Mouse (Mus musculus): ENCODE results near the gene Msmp. TPM values are rescaled to one million over a fixed set of nuclear protein-coding genes. Genes with fewer than 3 reads are reported as not detected.
"Not testable (repeated sequence)": the region's sequence is repeated elsewhere in the genome, so short reads cannot be mapped to it uniquely, and the experiment has no call there.

The Msmp gene
- polyA plus RNA-seq (2017; shearing (Covaris generic)) = not detected

- no peak for ATAC-seq
Observed at GRCm38 (mm10) chr4:43584444-43585416, at the start of gene Msmp. Gene Msmp (minus strand): TSS chr4:43584494.

DNA sequence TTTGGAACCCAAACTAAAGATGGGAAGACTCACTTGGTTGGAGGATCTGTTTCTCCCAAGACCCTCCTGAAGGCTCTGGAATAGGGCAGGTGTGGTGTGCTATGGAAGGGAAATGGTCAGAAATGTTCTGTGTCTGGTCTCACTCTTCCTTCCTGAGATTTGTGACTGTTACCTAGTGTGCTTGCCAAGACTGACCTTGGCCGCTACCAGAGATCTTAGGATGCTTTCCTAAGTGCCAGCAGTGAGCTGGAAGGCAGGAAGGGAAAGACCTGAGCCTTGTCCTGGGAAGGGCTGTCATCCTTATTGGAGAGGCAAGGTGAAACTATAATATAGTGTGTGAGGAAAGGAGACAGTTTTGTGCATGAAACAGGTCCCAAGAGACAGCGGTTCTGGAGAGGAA lies 49.4 kb upstream of the Msmp start:
- no peak for ATAC-seq

GRCm38 (mm10) chr4:43633296-43633695 lies 49.0 kb upstream of the Msmp start:
- ATAC-seq = no peak

GRCm38 (mm10) chr4:43631956-43632920 lies 47.9 kb upstream of the Msmp start:
- ATAC-seq = no peak

DNA sequence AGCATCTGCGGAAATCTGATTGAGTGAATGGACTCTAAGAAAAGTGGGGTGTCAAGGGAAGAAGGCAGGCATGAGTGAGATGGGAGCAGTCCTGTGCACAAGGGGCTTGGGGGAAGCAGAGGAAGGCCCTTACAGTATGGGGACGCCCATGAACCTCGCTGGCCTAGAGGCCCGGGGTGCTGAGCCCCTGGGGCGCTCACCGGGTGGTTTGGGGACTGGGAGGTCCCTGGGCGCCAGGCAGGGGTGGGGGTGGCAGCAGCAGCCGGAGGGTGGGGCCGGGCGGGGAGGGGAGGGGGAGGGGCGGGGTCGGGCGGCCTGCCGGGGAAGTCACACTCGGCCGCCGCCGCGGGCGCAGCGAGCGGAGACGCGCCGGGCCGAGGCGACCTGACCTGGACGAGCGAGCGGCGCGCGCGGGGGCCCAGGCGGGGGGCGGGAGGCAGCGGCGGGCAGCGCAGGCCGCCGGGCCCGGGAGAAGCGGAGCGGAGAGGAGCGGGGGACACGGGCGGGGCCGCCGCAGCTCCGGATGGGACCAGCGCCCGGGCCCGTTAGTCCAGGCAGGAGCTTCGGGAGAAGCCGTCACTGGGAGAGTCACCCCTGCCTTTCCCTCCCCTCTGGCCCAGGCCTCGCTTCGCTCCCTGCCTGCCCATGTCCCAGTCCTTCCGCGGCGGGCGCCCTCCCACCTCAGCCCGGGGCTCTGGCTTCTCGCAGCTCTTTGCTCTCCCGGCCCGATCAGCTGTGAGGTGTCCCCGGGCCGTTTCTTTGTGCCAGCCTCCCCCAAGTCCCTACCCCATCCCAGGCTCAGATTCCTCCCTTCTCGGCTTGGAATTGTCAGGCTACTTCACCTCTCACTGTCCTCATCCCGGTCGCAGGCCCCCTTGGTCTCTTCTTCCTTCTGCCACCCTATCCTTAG lies 47.0 kb upstream of the Msmp start, which contains the start of gene Npr2:
Gene Npr2 (plus strand): TSS at position 890 of the 910 bp plus-strand sequence.
- ATAC-seq = no peak

- no peak for ATAC-seq
Observed at GRCm38 (mm10) chr4:43630671-43631045, 46.4 kb upstream of the Msmp start.

DNA sequence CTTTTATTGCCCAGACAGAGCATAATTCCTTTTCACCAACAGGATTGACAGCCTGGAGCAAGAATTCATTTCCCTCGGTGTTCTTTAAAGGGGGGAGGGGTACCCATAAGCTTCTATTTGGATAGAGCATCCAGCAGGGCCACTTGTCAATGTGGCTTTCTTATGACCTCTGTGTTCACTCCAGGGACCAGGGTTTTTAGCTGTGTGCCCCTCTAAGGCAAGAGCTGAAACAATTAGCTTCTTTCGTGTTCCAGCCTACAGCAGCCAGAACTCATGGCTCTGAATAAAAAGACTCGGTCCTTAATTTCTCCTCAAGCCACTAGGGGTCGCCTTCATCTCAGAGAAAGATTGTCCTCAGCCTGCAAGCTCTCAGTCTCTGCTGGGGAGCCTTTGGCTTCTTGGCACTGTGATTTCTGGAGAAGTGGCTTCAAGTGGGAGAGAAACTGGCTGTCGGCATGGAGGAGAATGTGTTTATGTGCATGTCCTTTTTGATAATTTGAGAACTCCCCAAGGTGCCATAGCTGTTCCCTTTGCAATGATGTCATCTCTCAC lies 45.8 kb upstream of the Msmp start:
- ATAC-seq = no peak

DNA sequence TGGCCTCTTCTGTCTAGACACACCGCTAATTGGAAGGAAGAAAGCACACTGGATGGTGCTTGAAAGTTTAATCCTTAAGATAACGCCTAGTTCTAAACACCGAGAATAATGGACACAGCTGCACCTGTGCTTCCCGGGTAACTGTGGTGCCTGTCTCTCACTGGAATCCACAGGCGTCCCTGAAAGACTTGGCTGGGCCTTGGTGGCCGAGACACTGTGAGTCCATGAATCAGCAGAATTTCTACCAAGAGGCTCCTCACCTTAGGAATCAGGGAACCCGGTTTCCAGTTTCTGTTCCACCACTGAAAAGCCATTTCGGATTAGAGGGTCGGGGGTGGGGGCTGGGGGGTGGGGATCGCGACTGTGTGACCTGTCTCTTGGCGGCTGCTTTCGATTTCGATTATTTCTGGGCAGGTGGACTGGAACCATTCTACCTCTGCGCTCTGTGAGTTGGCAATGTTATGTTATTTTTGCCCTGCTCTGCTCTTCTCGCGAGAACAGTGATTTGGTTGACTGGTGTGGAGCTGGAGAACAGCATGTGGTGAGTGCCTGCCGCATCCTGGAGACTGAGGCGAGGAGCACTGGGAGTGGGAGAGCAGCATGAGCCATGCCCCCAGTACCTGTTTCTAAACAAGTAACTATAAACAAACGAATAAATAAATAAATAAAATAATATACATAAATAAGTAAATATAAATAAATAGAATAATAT lies 45.0 kb upstream of the Msmp start:
- ATAC-seq = no peak

- no peak for ATAC-seq
Observed at GRCm38 (mm10) chr4:43620146-43620778, 36.0 kb upstream of the Msmp start.

GRCm38 (mm10) chr4:43613060-43613730 lies 28.9 kb upstream of the Msmp start:
- ATAC-seq = no peak

DNA sequence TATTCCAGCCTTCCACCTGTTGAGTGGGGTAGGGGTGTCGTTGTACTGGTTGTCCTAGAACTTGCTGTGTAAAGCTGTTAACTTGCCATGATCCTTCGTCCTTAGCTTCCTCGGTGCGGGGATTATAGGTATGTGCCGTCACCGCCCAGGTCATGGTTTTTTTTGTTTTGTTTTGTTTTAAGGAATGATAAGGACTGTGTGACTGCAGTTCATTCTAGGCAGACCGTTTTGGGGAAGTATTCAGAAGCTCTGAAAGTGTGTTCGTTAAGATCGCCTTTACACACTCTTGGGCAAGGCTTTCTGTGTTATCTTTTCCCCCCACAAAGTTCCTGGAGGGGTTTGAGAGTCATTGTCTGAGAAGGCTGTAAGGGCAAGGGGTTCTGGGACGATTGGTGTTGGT lies 28.2 kb upstream of the Msmp start:
- no peak for ATAC-seq

GRCm38 (mm10) chr4:43604751-43605685 lies 20.7 kb upstream of the Msmp start:
- ATAC-seq = no peak

- ATAC-seq = no peak
Observed at GRCm38 (mm10) chr4:43604099-43604498, 19.8 kb upstream of the Msmp start.

DNA sequence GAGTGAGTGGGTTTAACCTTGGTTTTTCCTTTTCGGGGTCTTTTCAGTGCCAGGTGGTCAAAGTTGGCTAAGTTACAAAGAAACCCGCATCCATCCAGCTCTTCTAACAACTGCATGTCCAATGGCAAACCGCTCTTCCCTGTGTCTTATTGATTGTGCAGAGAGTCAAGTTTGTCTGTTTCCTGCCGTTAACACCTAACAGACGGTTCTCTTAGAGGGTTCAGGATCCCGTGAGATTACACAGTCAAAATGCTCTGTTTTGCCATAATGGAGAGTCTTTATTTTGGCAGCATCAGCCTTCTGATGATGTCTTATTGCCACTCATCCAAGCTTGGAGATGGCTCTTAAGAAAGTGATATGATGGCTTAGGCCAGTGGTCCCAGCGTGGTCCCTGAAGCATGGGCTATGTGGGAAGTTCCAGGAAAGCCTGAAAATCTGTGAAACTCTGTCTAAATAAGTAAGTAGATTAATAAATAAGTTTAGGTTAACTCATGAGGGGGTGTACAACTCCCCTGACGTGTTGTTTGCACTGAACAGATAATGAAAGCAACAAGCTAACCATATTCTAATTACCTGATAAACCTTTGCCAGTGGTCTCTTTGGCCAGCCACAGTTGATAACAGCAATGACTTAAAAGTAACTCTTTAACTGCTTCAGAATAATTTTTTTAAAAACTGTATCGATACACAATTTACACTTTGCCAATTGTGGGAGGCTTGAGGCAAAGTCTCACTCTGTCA lies 16.1 kb upstream of the Msmp start:
- no peak for ATAC-seq

DNA sequence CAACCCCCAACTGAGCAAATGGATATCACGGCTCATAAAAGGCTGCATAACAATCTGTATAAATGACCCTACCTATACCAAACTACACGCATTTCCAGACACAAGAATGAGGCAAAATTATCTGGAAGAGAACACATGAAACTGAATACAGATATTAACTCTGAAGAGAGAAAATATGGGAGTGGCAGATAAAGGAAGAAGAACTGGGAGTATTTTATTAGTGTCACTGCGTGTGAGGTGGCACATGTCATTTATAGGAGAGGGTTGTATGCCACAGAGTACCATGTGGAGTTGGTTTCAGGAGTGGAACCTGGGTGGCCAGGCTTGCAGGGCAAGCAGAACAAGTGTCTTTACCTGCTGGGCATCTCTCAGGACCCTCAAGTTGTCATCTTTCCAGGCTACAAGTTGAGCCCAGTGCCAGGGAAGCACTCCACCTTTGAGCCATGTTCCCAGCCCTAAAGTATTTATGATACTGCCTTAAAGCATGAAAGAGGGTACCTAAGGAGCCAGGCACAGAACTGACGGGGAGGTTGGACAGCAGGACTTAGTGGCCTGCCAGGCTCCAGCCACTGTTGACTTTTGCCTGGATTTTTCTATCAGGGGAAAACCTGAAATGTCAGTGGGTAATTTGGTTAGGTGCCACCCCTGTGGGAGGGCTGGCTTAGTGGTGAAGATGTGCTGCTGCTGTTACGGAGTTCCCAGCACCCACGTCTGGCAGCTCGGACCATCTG lies 14.5 kb upstream of the Msmp start:
- ATAC-seq = no peak

DNA sequence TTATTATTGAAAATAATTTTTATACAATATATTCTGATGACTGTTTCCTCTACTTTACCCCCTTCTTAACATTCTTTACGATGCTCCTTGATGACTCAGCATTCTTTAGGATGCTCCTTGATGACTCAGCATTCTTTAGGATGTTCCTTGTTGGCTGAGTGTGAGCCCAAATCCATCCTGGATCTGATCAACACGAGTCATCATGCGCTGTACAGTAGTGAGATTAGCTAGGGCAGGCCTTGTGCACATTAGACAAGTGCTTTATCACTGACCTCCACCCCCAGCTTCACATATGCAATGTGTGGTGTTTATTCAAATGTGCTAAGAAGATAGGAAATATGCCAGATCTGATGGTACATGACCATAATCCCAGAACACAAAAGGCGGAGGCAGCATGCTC lies 13.9 kb upstream of the Msmp start:
- ATAC-seq = no peak

DNA sequence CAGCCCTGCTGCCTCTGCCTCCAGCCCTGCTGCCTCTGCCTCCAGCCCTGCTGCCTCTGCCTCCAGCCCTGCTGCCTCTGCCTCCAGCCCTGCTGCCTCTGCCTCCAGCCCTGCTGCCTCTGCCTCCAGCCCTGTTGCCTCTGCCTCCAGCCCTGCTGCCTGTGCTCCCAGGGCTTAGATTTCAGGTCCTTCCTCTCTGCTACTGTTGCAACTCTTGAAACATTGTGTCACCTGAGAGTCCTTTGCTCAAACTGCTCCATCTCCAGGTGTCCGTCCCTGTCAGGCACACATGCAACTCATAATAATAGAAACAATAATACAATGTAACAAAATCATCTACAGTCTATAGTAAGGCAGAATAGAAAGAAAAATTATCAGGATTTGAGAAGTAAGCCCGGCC lies 12.3 kb upstream of the Msmp start:
- ATAC-seq = not testable (repeated sequence)
